In genomic region chr9:60756258-60756657, GRCm38 (mm10) we compare ENCODE assay signal across 10 mouse cellular contexts. TPM values are rescaled to one million over a fixed set of nuclear protein-coding genes. Genes with fewer than 3 reads are reported as not detected.
DNase-seq lines count a peak whose midpoint lies in the region; ATAC-seq and TF ChIP-seq lines count a peak whose summit lies in the region.
"Had no signal": no experiment of that assay in that cellular context is flagged by ENCODE, and none has a peak within 500 bp of the region (broad histone marks: within the 10 kb centered on the region; RNA-seq: fewer than 3 reads in every experiment).

No protein-coding gene starts in this region.

- H3K27ac ChIP-seq in intestine, embryonic 14.5 days (ENCODE audit: low read depth): no peak overlapping the region
- H3K27ac ChIP-seq in intestine, embryonic 15.5 days: no peak overlapping the region
- H3K27ac ChIP-seq in heart, postnatal 0 days (ENCODE audit: low read depth): no peak overlapping the region
- H3K27ac ChIP-seq in midbrain, postnatal 0 days (ENCODE audit: low read depth, low read length): no peak overlapping the region
- H3K27ac ChIP-seq: midbrain, embryonic 12.5 days had no signal

- H3K4me3 ChIP-seq in intestine, embryonic 14.5 days (ENCODE audit: low read depth, low read length): no peak overlapping the region
- no peak overlapping the region for H3K4me3 ChIP-seq in intestine, embryonic 15.5 days (replicated peaks)
- H3K4me3 ChIP-seq in heart, postnatal 0 days (ENCODE audit: low read depth, low read length): no peak overlapping the region
- no peak overlapping the region for H3K4me3 ChIP-seq in midbrain, postnatal 0 days (ENCODE audit: low read depth, low read length)
- H3K4me3 ChIP-seq: embryonic facial prominence, embryonic 12.5 days; midbrain, embryonic 12.5 days had no signal

- no peaks in the 10 kb centered on the region for H3K27me3 ChIP-seq in intestine, embryonic 14.5 days (replicated peaks; ENCODE audit: control insufficient read depth, insufficient read depth, low read length)
- H3K27me3 ChIP-seq in intestine, embryonic 15.5 days (replicated peaks): no peaks in the 10 kb centered on the region
- H3K27me3 ChIP-seq in heart, postnatal 0 days (ENCODE audit: control insufficient read depth, insufficient read depth, low read length): no peaks in the 10 kb centered on the region
- H3K27me3 ChIP-seq in midbrain, postnatal 0 days (ENCODE audit: insufficient read depth, low read length): no peaks in the 10 kb centered on the region
- H3K27me3 ChIP-seq: embryonic facial prominence, embryonic 12.5 days; midbrain, embryonic 12.5 days had no signal

- peaks cover 12% of the 10 kb centered on the region for H3K4me1 ChIP-seq in intestine, embryonic 14.5 days (replicated peaks; ENCODE audit: control insufficient read depth, insufficient read depth, low read length)
- peaks cover 13% of the 10 kb centered on the region for H3K4me1 ChIP-seq in intestine, embryonic 15.5 days (replicated peaks)
- peaks cover 20% of the 10 kb centered on the region for H3K4me1 ChIP-seq in heart, postnatal 0 days (ENCODE audit: control insufficient read depth, insufficient read depth)
- H3K4me1 ChIP-seq in midbrain, postnatal 0 days (ENCODE audit: insufficient read depth, low read length): no peaks in the 10 kb centered on the region
- H3K4me1 ChIP-seq: midbrain, embryonic 12.5 days had no signal

- no peak for ATAC-seq in intestine, embryonic 14.5 days (replicated peaks; ENCODE audit: low FRiP score, low TSS enrichment, low read depth)
- no peak for ATAC-seq in intestine, embryonic 15.5 days
- peak; percentile 76 for ATAC-seq in common myeloid progenitor, adult 5-6 weeks (replicated peaks; ENCODE audit: low read depth, poor library complexity, severe bottlenecking)
- ATAC-seq in heart, postnatal 0 days (ENCODE audit: insufficient read depth, low read depth): peak; percentile 34; the same call in 1 of the 2 replicates
- no peak for ATAC-seq in midbrain, postnatal 0 days (ENCODE audit: low FRiP score)

- H3K9ac ChIP-seq in intestine, embryonic 14.5 days (ENCODE audit: low read length): no peak overlapping the region
- H3K9ac ChIP-seq in intestine, embryonic 15.5 days: no peak overlapping the region
- H3K9ac ChIP-seq in heart, postnatal 0 days (replicated peaks; ENCODE audit: low read depth, low read length): no peak overlapping the region
- H3K9ac ChIP-seq in midbrain, postnatal 0 days (replicated peaks; ENCODE audit: low read length, poor library complexity, severe bottlenecking): no peak overlapping the region
- H3K9ac ChIP-seq: embryonic facial prominence, embryonic 12.5 days; midbrain, embryonic 12.5 days had no signal

- TF ChIP-seq EP300 in heart, postnatal 0 days (IDR thresholded peaks at IDR 0.05; ENCODE audit: low read depth): no peak

- DNase-seq in intestine, embryonic 14.5 days (ENCODE audit: low spot score): peak; percentile 80
- DNase-seq in R1 (ENCODE audit: low read depth, low spot score): peak; percentile 62
- DNase-seq in heart, postnatal 0 days (ENCODE audit: low spot score): peak; percentile 63
- peak; percentile 54 to 76 for DNase-seq in left cerebral cortex, adult 18-20 months (ENCODE audit: low spot score in 2 of 2)
- DNase-seq in midbrain, postnatal 0 days (ENCODE audit: low spot score): peak; percentile 72
- DNase-seq in thymus, postnatal 4 days: peak; percentile 88

- H3K9me3 ChIP-seq in intestine, embryonic 14.5 days (ENCODE audit: control insufficient read depth, low read length): no peaks in the 10 kb centered on the region
- no peaks in the 10 kb centered on the region for H3K9me3 ChIP-seq in intestine, embryonic 15.5 days
- H3K9me3 ChIP-seq in heart, postnatal 0 days (replicated peaks; ENCODE audit: control insufficient read depth, low read length): no peaks in the 10 kb centered on the region
- no peaks in the 10 kb centered on the region for H3K9me3 ChIP-seq in midbrain, postnatal 0 days (ENCODE audit: low read length)
- H3K9me3 ChIP-seq: embryonic facial prominence, embryonic 12.5 days; midbrain, embryonic 12.5 days had no signal

- H3K36me3 ChIP-seq in intestine, embryonic 14.5 days (ENCODE audit: control insufficient read depth, insufficient read depth, low read length): no peaks in the 10 kb centered on the region
- no peaks in the 10 kb centered on the region for H3K36me3 ChIP-seq in intestine, embryonic 15.5 days
- no peaks in the 10 kb centered on the region for H3K36me3 ChIP-seq in heart, postnatal 0 days (replicated peaks; ENCODE audit: control insufficient read depth, insufficient read depth, low read length)
- H3K36me3 ChIP-seq in midbrain, postnatal 0 days (ENCODE audit: insufficient read depth, low read length): no peaks in the 10 kb centered on the region
- H3K36me3 ChIP-seq: embryonic facial prominence, embryonic 12.5 days; midbrain, embryonic 12.5 days had no signal

- no peak overlapping the region for H3K4me2 ChIP-seq in intestine, embryonic 14.5 days (ENCODE audit: low read length)
- no peak overlapping the region for H3K4me2 ChIP-seq in intestine, embryonic 15.5 days (replicated peaks)
- no peak overlapping the region for H3K4me2 ChIP-seq in heart, postnatal 0 days (ENCODE audit: low read depth, low read length)
- no peak overlapping the region for H3K4me2 ChIP-seq in midbrain, postnatal 0 days (ENCODE audit: low read depth, low read length, poor library complexity, severe bottlenecking)
- H3K4me2 ChIP-seq: embryonic facial prominence, embryonic 12.5 days; midbrain, embryonic 12.5 days had no signal

- WGBS in intestine, embryonic 14.5 days: 43% methylated on average over 6 of the region's 6 CpGs
- WGBS in intestine, embryonic 15.5 days: 34% methylated on average over 6 of the region's 6 CpGs
- 35% methylated on average over 6 of the region's 6 CpGs for WGBS in heart, postnatal 0 days
- WGBS in midbrain, postnatal 0 days: 34% methylated on average over 6 of the region's 6 CpGs

- TF ChIP-seq CTCF in heart, postnatal 0 days (IDR thresholded peaks at IDR 0.05; ENCODE audit: low read depth): peak; percentile 87
- peak; percentile 91 for TF ChIP-seq CTCF in midbrain, postnatal 0 days (IDR thresholded peaks at IDR 0.05)

RNA-seq across cellular contexts. Expression of gene Uaca, which starts 38.1 kb away (rescaled TPM):
- polyA plus RNA-seq in intestine, embryonic 14.5 days (2014; fragmentation: Nextera tagmentation; extraction: Ambion mirVana): 26.2 and 44.3 TPM in 2 replicates
- polyA plus RNA-seq in intestine, embryonic 15.5 days (2015; fragmentation: Nextera tagmentation; extraction: Ambion mirVana): 56.3 and 58.8 TPM in 2 replicates
- total RNA-seq in common myeloid progenitor, adult 5-6 weeks (2017): 1.9 and 2.4 TPM in 2 replicates
- total RNA-seq in heart, postnatal 0 days (2014; rRNA removed; ENCODE audit: low replicate concordance): 5.5 and 10.5 TPM in 2 replicates
- 17.3 and 18.6 TPM in 2 replicates for polyA plus RNA-seq in heart, postnatal 0 days (2015; fragmentation: Nextera tagmentation; extraction: Ambion mirVana)
- 1 to 10 TPM; 7.7 to 9.2 TPM for total RNA-seq in left cerebral cortex, adult 18-20 months (2021)
- 6.1 and 8.9 TPM in 2 replicates for total RNA-seq in midbrain, postnatal 0 days (2014; rRNA removed)
- polyA plus RNA-seq in midbrain, postnatal 0 days (2015; fragmentation: Nextera tagmentation; extraction: Ambion mirVana): 10.8 and 11.5 TPM in 2 replicates

RNA-seq across cellular contexts. Expression of gene Larp6, which starts 43.5 kb away (rescaled TPM):
- polyA plus RNA-seq in intestine, embryonic 14.5 days (2014; fragmentation: Nextera tagmentation; extraction: Ambion mirVana): 2.2 and 2.7 TPM in 2 replicates
- polyA plus RNA-seq in intestine, embryonic 15.5 days (2015; fragmentation: Nextera tagmentation; extraction: Ambion mirVana): 1.6 and 1.8 TPM in 2 replicates
- not detected in 2 replicates for total RNA-seq in common myeloid progenitor, adult 5-6 weeks (2017)
- total RNA-seq in heart, postnatal 0 days (2014; rRNA removed; ENCODE audit: low replicate concordance): 0.39 and 1.2 TPM in 2 replicates
- 0.41 and 0.43 TPM in 2 replicates for polyA plus RNA-seq in heart, postnatal 0 days (2015; fragmentation: Nextera tagmentation; extraction: Ambion mirVana)
- total RNA-seq in left cerebral cortex, adult 18-20 months (2021): 10 to 100 TPM; 37.6 to 41.6 TPM
- 37.3 and 42.6 TPM in 2 replicates for total RNA-seq in midbrain, postnatal 0 days (2014; rRNA removed)
- polyA plus RNA-seq in midbrain, postnatal 0 days (2015; fragmentation: Nextera tagmentation; extraction: Ambion mirVana): 30.4 and 31.4 TPM in 2 replicates

Comparison
In these comparisons a context has a peak if more than half of its experiments do, and no peak if none do; other contexts are left out.
1. ATAC-seq: peak in common myeloid progenitor, adult 5-6 weeks (single experiment) and heart, postnatal 0 days (single experiment); none in intestine, embryonic 14.5 days (single experiment), intestine, embryonic 15.5 days (single experiment) and midbrain, postnatal 0 days (single experiment).
2. RNA of gene Larp6, which starts 43.5 kb away (total RNA-seq): 37.6 to 41.6 TPM in left cerebral cortex, adult 18-20 months and 37.3 to 42.6 TPM in midbrain, postnatal 0 days; 0.39 to 1.2 TPM in heart, postnatal 0 days and not detected in common myeloid progenitor, adult 5-6 weeks; every median in the first group is over 10 times any median in the second.
3. Peak in every context shown above with its lines, with median percentiles within 50 percentile points of each other: DNase-seq.